Mouse (Mus musculus): Measurements from ENCODE around the gene Ccdc124.
"Not testable (repeated sequence)": the region's sequence is repeated elsewhere in the genome, so short reads cannot be mapped to it uniquely, and the experiment has no call there.

The Ccdc124 gene

GRCm38 (mm10) chr8:70822594-70822993 lies 51.1 kb downstream of the Ccdc124 start:
- not testable (repeated sequence) for DNase-seq (ENCODE audit: low read depth, low spot score)

DNA sequence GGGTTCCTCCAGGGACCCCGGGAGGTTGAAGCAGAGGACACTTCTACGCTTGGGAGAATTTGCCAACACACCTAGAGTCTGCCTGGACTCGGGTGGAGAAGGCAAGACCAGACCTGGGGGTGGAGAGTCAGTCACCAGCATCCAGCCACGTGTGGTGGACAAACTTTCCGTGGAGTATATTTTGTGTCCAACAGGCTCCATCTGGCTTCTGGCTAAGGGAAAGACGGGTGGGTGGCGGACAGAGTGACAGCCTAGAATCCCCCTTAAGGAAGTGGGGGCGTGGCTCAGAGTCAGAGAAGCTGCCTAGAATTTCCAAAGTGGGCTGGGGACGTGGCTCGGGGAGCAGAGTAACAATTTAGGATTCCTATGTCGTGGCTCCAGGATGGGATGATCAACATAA lies 51.7 kb downstream of the Ccdc124 start:
- DNase-seq (ENCODE audit: low read depth, low spot score) = peak; percentile 39

DNA sequence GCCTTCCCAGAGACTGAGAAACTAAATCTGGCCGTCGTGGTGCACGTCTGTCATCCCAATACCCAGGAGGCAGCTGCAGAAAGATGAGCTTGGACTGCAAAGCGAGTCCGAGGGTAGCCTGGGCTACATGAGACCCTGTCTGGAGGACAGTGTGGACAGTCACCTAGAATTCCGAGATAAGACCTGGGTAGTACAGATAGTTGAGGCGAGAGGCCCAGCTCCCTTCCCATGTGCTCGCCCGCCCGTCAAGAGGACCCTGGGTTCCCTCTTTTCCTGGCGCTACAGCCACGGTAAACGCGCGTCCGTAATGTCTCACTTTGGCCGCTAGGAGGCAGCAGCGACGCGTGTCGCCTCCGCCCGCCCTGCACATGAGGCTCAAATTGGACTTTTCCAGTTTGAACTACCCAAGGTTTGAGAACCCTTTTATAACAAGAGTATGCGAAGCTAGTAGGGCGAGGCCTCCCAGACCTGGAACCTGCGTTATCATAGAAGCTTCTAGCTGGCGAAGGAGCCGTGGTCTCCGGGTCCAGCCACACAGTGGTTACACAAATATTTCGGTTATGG lies 52.3 kb downstream of the Ccdc124 start:
- DNase-seq (ENCODE audit: low read depth, low spot score) = peak; percentile 87

DNA sequence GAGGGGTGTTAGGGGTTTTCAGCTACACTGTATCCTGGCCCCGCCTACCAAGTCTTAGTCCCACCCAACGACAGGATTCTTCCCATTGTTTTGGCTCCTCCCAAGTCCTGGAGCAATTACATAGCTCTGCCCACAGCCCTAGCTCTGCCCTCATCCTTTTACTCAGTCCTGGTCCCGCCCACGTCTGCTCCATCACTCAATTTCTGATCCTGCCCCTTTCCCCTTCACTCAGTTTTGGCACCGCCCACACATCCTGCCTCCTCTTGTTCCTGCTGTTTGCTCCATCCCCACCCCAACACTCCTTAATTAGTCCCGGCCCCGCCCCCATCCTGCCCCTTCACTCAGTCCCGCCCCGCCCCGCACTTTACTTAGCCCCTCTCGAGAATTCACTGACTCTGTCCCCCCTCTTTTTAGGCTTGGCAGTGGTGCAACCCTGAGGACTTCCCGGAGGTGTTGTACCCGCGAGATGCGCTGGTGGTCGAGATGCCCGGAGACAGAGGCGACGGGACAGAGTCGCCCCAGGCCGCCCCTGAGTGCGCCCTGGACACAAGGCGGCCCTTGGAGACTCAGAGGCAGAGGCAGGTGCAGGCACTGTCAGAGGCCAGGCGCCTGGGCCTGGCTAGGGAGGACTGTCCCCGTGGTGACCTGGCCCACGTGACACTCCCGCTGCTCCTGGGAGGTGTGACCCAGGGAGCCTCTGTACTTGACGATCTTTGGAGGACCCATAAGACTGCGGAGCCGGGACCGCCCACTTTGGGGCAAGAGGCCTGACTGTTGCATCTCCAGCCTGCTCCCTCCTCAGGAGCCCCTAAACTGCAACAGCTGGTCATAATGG lies 53.4 kb downstream of the Ccdc124 start:
- peak; percentile 100 for DNase-seq (ENCODE audit: low read depth, low spot score)

Data from ES-CJ7 (cell line).